Mouse (Mus musculus) bone marrow, adult 2 months (tissue): ENCODE results near the gene Gm47996. TPM values are rescaled to one million over a fixed set of nuclear protein-coding genes. Genes with fewer than 3 reads are reported as not detected.
"Not testable (repeated sequence)": the region's sequence is repeated elsewhere in the genome, so short reads cannot be mapped to it uniquely, and the experiment has no call there.

Experiments used
- H3K27ac ChIP-seq: fragments of 200-500 bp; 2 replicates; pipeline ENCODE4 v1.5.1; 2012; ENCODE audit warnings: low read depth, mild to moderate bottlenecking, control low read depth, inconsistent platforms, low read length; ENCODE audit not compliant: control insufficient read depth, poor library complexity, insufficient read depth
- H3K4me1 ChIP-seq: fragments of 200-500 bp; 2 replicates; pipeline ENCODE4 v1.6.1; 2011; ENCODE audit warnings: low read length; ENCODE audit not compliant: control insufficient read depth, insufficient read depth
- H3K4me3 ChIP-seq: fragments of 200-500 bp; replicated peaks from 2 replicates; pipeline ENCODE3; 2011; ENCODE audit warnings: mild to moderate bottlenecking, low read depth, low read length, control low read depth; ENCODE audit not compliant: control insufficient read depth
- CTCF ChIP-seq: fragments of 200-500 bp; IDR thresholded peaks from 2 replicates; pipeline ENCODE4 v1.5.1; 2011; ENCODE audit warnings: low read length, control low read depth; ENCODE audit not compliant: control insufficient read depth, insufficient read depth
- POLR2A ChIP-seq: fragments of 200-500 bp; IDR thresholded peaks from 2 replicates; pipeline ENCODE4 v1.6.1; 2011; ENCODE audit warnings: low read depth, mild to moderate bottlenecking, control low read depth, low read length, borderline replicate concordance; ENCODE audit not compliant: control insufficient read depth
- WGBS: fragments of 180-500 bp; shearing (Covaris S2); methylation state at CpG from one replicate; pipeline ENCODE4 v1.1.7; 2018; 5-methylcytosine and 5-hydroxymethylcytosine counted together
- polyA plus RNA-seq: library from polyadenylated mRNA; stranded (reverse); fragments of >200 nt; gene quantifications from 2 replicates; pipeline ENCODE4 v1.2.4, GENCODE M21; 2011; ENCODE audit warnings: low replicate concordance; ENCODE audit not compliant: missing spikeins, insufficient read depth, insufficient read length

The Gm47996 gene
- polyA plus RNA-seq, 1 experiment, result not detected

- not testable (repeated sequence) for H3K27ac ChIP-seq, H3K4me1 ChIP-seq, H3K4me3 ChIP-seq
- no CpG with 5 or more reads among the region's 6 CpGs for WGBS
Observed at GRCm38 (mm10) chr1:151203818-151204217, 6.1 kb upstream of the Gm47996 start, which contains the start of gene 3110040M04Rik. Gene 3110040M04Rik, plus strand, starts transcription at chr1:151204121.

DNA sequence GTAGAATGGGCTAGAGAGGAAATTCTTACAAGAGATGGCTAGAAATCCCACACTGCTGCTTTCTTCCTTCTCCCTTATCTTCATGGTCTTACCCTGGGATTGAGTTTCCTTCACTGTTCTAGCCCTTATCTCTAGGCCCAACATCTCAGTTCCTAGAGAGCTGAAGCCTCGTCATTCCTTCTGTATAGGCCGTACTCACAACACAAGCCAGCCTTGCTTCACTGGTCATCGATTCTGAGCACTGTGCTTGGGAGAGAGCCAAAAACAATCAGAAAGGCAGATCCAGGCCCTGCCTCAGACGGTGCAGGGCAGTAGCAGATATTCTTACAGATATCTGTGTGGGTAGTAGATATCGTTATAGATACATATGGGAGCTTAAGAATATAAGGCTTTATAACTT, 1.4 kb upstream of the Gm47996 start:
- H3K27ac ChIP-seq, H3K4me3 ChIP-seq, H3K4me1 ChIP-seq: not testable (repeated sequence)
- WGBS, result 76% methylated on average over 4 of the region's 5 CpGs

- not testable (repeated sequence) for H3K4me1 ChIP-seq, H3K27ac ChIP-seq, H3K4me3 ChIP-seq
Observed at GRCm38 (mm10) chr1:151208944-151209343, 987 bp upstream of the Gm47996 start.

GRCm38 (mm10) chr1:151211666-151212065, 1.7 kb downstream of the Gm47996 start:
- 62% methylated on average over 5 of the region's 5 CpGs for WGBS

DNA sequence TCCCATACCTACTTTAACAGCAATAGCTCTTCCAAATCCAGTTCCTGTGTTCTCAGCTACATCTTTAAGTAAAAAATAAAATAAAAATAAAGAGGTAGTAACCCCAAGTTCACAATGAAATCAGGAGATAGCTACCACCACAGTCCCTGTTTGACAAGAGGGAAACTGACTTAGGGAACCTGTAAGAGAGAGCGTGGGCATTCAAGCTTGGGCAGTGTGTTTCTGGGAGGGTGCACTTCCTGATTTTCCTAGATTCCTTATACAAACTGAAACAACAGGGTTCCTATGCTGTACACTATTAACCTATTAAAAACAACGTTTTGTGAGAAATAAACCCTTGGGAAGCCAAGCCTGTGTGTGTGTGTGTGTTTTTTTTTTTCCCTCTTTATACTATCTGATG, 4.9 kb downstream of the Gm47996 start:
- H3K4me3 ChIP-seq, result no peak overlapping the region
- H3K27ac ChIP-seq, result no peak overlapping the region
- peaks cover 2% of the 10 kb centered on the region; the same call in 1 of the 2 replicates for H3K4me1 ChIP-seq
- 36% methylated on average over 2 of the region's 2 CpGs for whole genome bisulfite sequencing
- TF ChIP-seq CTCF (no peak), POLR2A (no peak)

More at GRCm38 (mm10) chr1:151211666-151212065, 1.7 kb downstream of the Gm47996 start:
- H3K4me1 ChIP-seq, H3K4me3 ChIP-seq, H3K27ac ChIP-seq: not testable (repeated sequence)

DNA sequence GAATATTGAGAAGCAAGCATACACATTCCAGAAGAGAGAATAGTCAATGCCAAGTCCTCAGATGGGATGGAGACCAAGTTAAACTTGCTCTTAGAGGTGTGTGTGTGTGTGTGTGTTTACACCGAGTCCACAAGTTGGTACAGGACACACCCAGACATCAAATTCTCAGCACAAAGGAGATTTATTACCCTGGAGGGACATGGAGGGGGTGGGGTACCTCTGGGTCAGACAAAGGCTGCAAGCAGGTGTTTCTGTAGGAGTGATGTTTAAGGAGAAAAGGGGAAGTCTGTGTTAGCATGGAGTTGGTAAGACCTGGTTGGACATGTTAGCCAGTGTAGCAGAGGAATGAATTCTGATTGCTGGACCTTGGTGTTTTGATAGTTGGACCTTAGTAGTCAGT, 6.1 kb downstream of the Gm47996 start:
- Histone ChIP-seq H3K4me1 (peaks cover 2% of the 10 kb centered on the region; the same call in 1 of the 2 replicates), H3K27ac (no peak overlapping the region), H3K4me3 (no peak overlapping the region)
- TF ChIP-seq CTCF (no peak), POLR2A (no peak)
- WGBS, result 21% methylated on average over 1 of the region's 1 CpGs

DNA sequence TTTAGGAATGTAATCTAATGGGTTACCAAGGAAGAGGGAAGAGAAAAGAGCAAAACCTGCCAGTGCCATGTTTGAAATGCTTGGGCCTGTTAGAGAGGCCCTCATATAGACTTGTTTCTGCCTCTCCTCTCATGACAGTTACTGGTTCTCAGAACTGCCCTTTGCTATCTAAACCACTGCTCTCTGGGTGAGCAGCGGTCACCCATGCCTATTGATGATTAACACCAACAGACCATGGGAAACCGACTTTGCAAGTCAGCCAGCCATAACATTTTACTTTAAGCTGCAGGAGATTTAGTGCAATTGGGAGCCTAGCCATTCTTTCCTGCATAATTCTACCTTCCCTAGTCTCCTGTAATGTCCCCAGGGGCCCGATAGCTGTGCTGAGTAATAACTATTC, 6.5 kb downstream of the Gm47996 start:
- H3K27ac ChIP-seq, result no peak overlapping the region
- peaks cover 2% of the 10 kb centered on the region; the same call in 1 of the 2 replicates for H3K4me1 ChIP-seq
- WGBS, result 68% methylated on average over 3 of the region's 3 CpGs
- no peak for TF ChIP-seq POLR2A
- no peak for TF ChIP-seq CTCF
- H3K4me3 ChIP-seq, result no peak overlapping the region

GRCm38 (mm10) chr1:151219045-151219444, 9.1 kb downstream of the Gm47996 start:
- H3K4me1 ChIP-seq, result peaks cover 2% of the 10 kb centered on the region; the same call in 1 of the 2 replicates
- H3K27ac ChIP-seq, result no peak overlapping the region
- 67% methylated on average over 5 of the region's 5 CpGs for WGBS
- H3K4me3 ChIP-seq, result no peak overlapping the region
- TF ChIP-seq CTCF, result no peak
- TF ChIP-seq POLR2A, result no peak

DNA sequence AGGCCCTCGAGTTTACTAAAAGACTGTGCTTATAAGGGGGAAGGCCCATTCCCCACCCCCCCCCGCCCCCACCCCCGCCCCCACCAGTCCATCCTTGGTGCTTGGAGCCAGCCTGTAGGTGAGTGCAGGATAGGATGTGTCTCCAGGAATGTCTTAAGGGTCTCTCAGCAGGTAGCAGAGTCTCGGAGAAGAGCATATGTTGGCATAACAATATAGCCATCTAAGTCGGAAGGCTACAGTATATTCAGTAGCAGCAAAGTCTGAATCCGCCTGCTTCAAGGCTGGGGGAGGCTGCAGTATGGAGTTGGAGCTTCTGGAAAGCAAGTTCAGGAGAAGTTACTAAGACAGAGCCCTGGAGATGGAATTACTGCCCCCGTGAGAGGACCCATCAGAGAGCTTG, 10.2 kb downstream of the Gm47996 start:
- peaks cover 2% of the 10 kb centered on the region; the same call in 1 of the 2 replicates for H3K4me1 ChIP-seq
- no peak overlapping the region for H3K4me3 ChIP-seq
- 86% methylated on average over 7 of the region's 7 CpGs for whole genome bisulfite sequencing
- H3K27ac ChIP-seq, result no peak overlapping the region
- TF ChIP-seq POLR2A (no peak), CTCF (no peak)

- 68% methylated on average over 10 of the region's 10 CpGs for WGBS
- no peak for TF ChIP-seq CTCF
- no peak for TF ChIP-seq POLR2A
- Histone ChIP-seq H3K4me1 (peaks cover 2% of the 10 kb centered on the region; the same call in 1 of the 2 replicates), H3K4me3 (no peak overlapping the region), H3K27ac (no peak overlapping the region)
Observed at GRCm38 (mm10) chr1:151222561-151223267, 12.8 kb downstream of the Gm47996 start.
